Mouse (Mus musculus) myocyte (in vitro differentiated cells): ENCODE measurements at regions not wholly inside any gene's neighbourhood (a gene's known extent, or its start where the extent isn't known, plus 50 kb on each side); places are given as distances from the start of the nearest gene placed in this dataset.

Experiments
- E2F4 ChIP-seq: IDR thresholded peaks from one replicate; pipeline ENCODE4 v1.6.1; 2011; ENCODE audit warnings: mild to moderate bottlenecking, control low read depth, moderate library complexity; ENCODE audit not compliant: insufficient read depth
- MAX ChIP-seq: IDR thresholded peaks from one replicate; pipeline ENCODE4 v1.6.1; 2011; ENCODE audit warnings: low read depth, mild to moderate bottlenecking, control low read depth
- MYOD1 ChIP-seq, 3 experiments: IDR thresholded peaks; one replicate each; pipeline ENCODE4 v1.6.1; 2011; ENCODE audit warnings: control low read depth in 2 of 3, low read depth in 2 of 3, mild to moderate bottlenecking in 2 of 3, moderate library complexity in 1 of 3; ENCODE audit not compliant: insufficient read length in 2 of 3, control insufficient read depth in 1 of 3
- MYOG ChIP-seq, 3 experiments: IDR thresholded peaks; one replicate each; pipeline ENCODE4 v1.6.1; 2011; ENCODE audit warnings: control low read depth in 2 of 3, low read depth in 2 of 3, mild to moderate bottlenecking in 2 of 3; ENCODE audit not compliant: insufficient read length in 2 of 3, control insufficient read depth in 1 of 3, insufficient read depth in 1 of 3
- POLR2A ChIP-seq: IDR thresholded peaks from one replicate; pipeline ENCODE4 v1.6.1; 2011; ENCODE audit warnings: low read depth, mild to moderate bottlenecking, control low read depth, moderate library complexity; ENCODE audit not compliant: insufficient read length
- POLR2AphosphoS2 ChIP-seq: IDR thresholded peaks from one replicate; pipeline ENCODE4 v1.6.1; 2011; ENCODE audit warnings: low read depth, control low read depth; ENCODE audit not compliant: insufficient read length
- REST ChIP-seq: IDR thresholded peaks from one replicate; pipeline ENCODE4 v1.6.1; 2011; ENCODE audit warnings: mild to moderate bottlenecking, control low read depth, moderate library complexity; ENCODE audit not compliant: insufficient read depth, insufficient read length
- TCF12 ChIP-seq: IDR thresholded peaks from one replicate; pipeline ENCODE4 v1.6.1; 2011; ENCODE audit warnings: mild to moderate bottlenecking, control low read depth; ENCODE audit not compliant: poor library complexity, insufficient read depth, severe bottlenecking
- TCF3 ChIP-seq: IDR thresholded peaks from one replicate; pipeline ENCODE4 v1.6.1; 2011; ENCODE audit warnings: low read depth, control low read depth; ENCODE audit not compliant: insufficient read length
- USF1 ChIP-seq: IDR thresholded peaks from one replicate; pipeline ENCODE4 v1.6.1; 2011; ENCODE audit warnings: low read depth, mild to moderate bottlenecking, control low read depth, moderate library complexity

DNA sequence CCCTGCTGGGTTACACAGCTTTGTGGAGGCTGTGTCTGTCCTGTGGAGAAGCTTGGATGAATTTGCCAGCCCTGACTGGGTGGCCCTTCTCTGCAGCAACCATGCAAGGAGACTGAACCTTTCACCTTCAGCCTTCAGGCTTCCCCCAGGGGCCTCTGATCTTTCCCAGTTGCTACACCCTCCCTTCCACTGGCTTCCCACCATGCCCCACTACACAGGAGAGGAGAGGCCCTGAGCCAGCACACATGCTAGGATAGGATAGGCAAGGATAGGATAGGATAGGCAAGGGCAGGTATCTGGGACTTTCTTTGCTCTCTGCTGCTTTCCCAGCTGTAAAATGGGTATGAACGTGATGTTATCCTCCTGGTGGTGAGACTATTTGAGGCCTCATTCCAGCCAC, 114.7 kb upstream of the Smim23 start:
- TF ChIP-seq POLR2A: no peak
- no peak for TF ChIP-seq MYOG (IDR thresholded peaks at IDR 0.05; ENCODE audit: control insufficient read depth in 1 of 3, insufficient read depth in 1 of 3, insufficient read length in 2 of 3, low read depth in 2 of 3)
- no peak for TF ChIP-seq MYOD1 (IDR thresholded peaks at IDR 0.05; ENCODE audit: control insufficient read depth in 1 of 3, insufficient read length in 2 of 3, low read depth in 2 of 3)
- no peak for TF ChIP-seq MAX
- TF ChIP-seq USF1: no peak
- TF ChIP-seq E2F4: no peak
- TF ChIP-seq REST: no peak
- no peak for TF ChIP-seq POLR2AphosphoS2
- no peak for TF ChIP-seq TCF12
- TF ChIP-seq TCF3: no peak
